Mouse (Mus musculus): Measurements from ENCODE around the gene Sema3a. TPM values are rescaled to one million over a fixed set of nuclear protein-coding genes. Genes with fewer than 3 reads are reported as not detected.

Gene Sema3a
- total RNA-seq (2021) = 10 to 100 TPM; 36.5 to 38.5 TPM

- intact Hi-C loops (cut with DNase I) = no loop called here
- DNase-seq (ENCODE audit: extremely low spot score in 1 of 2, low spot score in 2 of 2) = no peak
Measured at GRCm38 (mm10) chr5:13125241-13125692, at the start of gene Sema3a. Sema3a (plus strand) TSS chr5:13125414.

- intact Hi-C loops (cut with DNase I) = no loop called here
- no peak for DNase-seq (ENCODE audit: extremely low spot score in 1 of 2, low spot score in 2 of 2)
Measured at GRCm38 (mm10) chr5:13084777-13085439, 40.3 kb upstream of the Sema3a start.

- intact Hi-C loops (cut with DNase I) = no loop called here
- no peak for DNase-seq (ENCODE audit: extremely low spot score in 1 of 2, low spot score in 2 of 2)
Measured at GRCm38 (mm10) chr5:13090431-13090830, 34.8 kb upstream of the Sema3a start.

DNA sequence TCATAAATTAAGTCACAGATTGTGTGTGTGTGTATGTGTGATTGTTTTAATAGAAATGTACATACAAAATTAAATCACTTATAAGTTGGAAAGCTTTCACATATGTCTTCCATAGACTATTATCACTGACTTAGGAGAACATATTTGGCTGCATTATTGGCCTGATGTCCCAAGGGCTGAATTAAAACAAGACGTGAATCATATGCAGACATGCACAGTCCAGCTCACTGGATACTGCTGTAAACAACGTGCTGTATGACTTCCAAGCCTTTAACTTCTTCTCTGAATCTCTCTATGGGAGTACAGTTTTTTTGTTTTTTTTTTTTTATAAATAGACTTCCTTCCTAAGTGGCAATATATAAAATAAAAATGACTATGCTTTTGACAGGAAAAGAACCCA is 15.7 kb upstream of the Sema3a start:
- intact Hi-C loops (cut with DNase I) = no loop called here

GRCm38 (mm10) chr5:13117236-13117635 is 8.0 kb upstream of the Sema3a start:
- intact Hi-C loops (cut with DNase I) = no loop called here
- DNase-seq (ENCODE audit: extremely low spot score in 1 of 2, low spot score in 2 of 2) = no peak

More for the DNA sequence above, 15.7 kb upstream of the Sema3a start:
- DNase-seq (ENCODE audit: extremely low spot score in 1 of 2, low spot score in 2 of 2) = no peak

GRCm38 (mm10) chr5:13125757-13126156 is 543 bp downstream of the Sema3a start:
- no peak for DNase-seq (ENCODE audit: extremely low spot score in 1 of 2, low spot score in 2 of 2)
- intact Hi-C loops (cut with DNase I) = no loop called here

DNA sequence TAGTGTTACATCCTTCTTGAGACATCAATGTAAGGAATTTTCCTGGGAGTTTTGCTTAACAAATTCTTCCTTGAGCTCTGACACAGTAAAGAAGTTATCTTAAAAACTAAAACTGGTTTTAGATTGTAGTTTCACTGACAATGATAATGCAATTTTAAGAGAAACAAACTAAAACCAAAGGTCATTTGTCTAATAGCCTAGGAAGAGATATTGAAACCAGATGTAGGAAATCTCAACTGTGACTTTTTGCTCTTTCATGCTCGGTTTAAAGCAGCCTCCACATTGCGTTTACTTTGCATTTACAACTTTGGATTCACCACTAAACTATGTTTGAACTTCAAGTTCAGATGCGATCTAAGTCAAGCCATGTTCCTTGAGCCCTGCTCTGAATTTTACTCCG is 982 bp downstream of the Sema3a start:
- intact Hi-C loops (cut with DNase I) = no loop called here
- DNase-seq (ENCODE audit: extremely low spot score in 1 of 2, low spot score in 2 of 2) = no peak

- intact Hi-C loops (cut with DNase I) = no loop called here
- DNase-seq (ENCODE audit: extremely low spot score in 1 of 2, low spot score in 2 of 2) = no peak
Measured at GRCm38 (mm10) chr5:13127121-13127520, 1.9 kb downstream of the Sema3a start.

- DNase-seq (ENCODE audit: extremely low spot score in 1 of 2, low spot score in 2 of 2) = no peak
- intact Hi-C loops (cut with DNase I) = no loop called here
Measured at GRCm38 (mm10) chr5:13144733-13145457, 19.7 kb downstream of the Sema3a start.

DNA sequence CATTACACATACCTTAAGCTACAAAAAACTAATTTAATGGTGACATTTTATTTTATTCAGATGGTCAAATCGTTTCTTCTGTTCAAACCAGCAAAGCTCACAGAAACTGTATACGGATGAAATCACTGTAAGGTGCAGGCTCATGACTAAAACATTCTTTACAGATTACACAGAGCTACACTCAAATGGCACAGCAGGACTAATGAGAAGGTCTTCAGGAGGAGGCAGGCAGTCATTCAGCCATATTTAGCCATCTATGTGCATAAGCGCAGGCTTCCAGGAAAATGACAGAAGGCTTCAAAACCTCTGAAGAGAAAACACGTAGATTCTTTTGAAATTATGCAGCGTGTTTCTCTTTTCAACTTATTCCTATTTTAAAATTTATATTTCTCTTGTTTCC is 24.7 kb downstream of the Sema3a start:
- no peak for DNase-seq (ENCODE audit: extremely low spot score in 1 of 2, low spot score in 2 of 2)
- intact Hi-C loops (cut with DNase I) = loop anchor here (10.0 kb wide), 1 partner anchor 245 kb away; no protein-coding TSS in a partner anchor

DNA sequence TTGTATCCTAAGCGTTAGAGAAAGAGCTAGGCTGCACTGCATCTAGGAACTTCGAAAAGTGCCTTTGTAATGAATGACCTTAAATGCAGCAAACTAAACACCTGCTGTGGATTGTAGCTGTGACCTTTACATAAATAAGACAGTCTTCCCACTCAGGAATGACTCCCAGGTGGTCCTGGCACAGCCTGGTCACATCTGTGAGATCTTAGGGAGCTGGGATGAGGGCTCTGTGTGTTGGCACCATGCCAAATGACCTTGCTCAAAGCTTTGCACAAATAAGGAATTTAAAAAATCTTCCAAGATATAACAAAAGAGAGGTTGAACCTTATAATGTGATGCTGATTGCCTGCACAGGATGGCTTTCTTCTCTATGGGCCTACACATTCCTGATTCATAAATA is 25.8 kb downstream of the Sema3a start:
- DNase-seq (ENCODE audit: extremely low spot score in 1 of 2, low spot score in 2 of 2) = peak in 1 of 2 experiments; percentile 20
- intact Hi-C loops (cut with DNase I) = loop anchor here (10.0 kb wide), 1 partner anchor 244 kb away; no protein-coding TSS in a partner anchor

- intact Hi-C loops (cut with DNase I) = loop anchor here (10.0 kb wide), 1 partner anchor 237 kb away; no protein-coding TSS in a partner anchor
- no peak for DNase-seq (ENCODE audit: extremely low spot score in 1 of 2, low spot score in 2 of 2)
Measured at GRCm38 (mm10) chr5:13157761-13158612, 32.8 kb downstream of the Sema3a start.

- no peak for DNase-seq (ENCODE audit: extremely low spot score in 1 of 2, low spot score in 2 of 2)
- intact Hi-C loops (cut with DNase I) = no loop called here
Measured at GRCm38 (mm10) chr5:13182186-13182585, 57.0 kb downstream of the Sema3a start.

GRCm38 (mm10) chr5:13197886-13198285 is 72.7 kb downstream of the Sema3a start:
- intact Hi-C loops (cut with DNase I) = no loop called here

DNA sequence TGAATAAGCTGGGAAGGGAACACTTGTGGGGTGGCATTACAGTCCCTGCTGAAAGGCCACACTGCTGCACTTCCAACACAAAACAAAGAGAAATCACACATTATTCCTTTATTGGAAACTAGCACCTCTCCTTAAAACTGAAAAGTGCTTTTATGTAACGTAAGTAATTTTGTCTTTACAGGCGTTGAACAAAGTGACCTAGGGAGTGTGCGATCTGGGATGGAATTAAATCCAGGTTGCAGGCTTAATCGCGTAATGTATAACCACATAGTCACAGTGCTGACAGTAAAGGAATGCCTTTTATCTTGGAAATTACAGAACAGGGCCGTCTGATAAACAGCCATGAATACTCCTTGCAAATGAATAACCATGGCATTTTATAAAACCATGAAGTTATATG is 74.5 kb downstream of the Sema3a start:
- intact Hi-C loops (cut with DNase I) = no loop called here
- DNase-seq (ENCODE audit: extremely low spot score in 1 of 2, low spot score in 2 of 2) = no peak

More at GRCm38 (mm10) chr5:13197886-13198285, 72.7 kb downstream of the Sema3a start:
- DNase-seq (ENCODE audit: extremely low spot score in 1 of 2, low spot score in 2 of 2) = no peak

DNA sequence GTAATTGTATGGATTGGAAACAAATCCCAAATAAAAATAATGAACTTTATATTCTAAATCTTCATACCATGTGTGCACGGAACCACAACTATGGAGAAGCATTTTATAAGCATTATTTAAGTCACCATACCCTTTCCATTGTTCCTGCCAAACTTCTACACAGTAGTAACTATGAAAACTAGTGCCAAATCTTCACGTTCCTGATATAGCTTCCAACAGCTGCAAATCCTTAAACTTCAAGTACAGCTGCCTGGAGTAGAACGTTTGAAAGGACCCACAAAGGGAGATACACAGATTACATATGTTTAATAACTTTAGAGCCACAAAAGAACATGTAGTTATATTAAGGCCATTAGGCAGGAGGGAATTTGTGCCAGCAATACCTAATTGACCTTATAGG is 130.1 kb downstream of the Sema3a start:
- DNase-seq (ENCODE audit: extremely low spot score in 1 of 2, low spot score in 2 of 2) = no peak
- intact Hi-C loops (cut with DNase I) = no loop called here

DNA sequence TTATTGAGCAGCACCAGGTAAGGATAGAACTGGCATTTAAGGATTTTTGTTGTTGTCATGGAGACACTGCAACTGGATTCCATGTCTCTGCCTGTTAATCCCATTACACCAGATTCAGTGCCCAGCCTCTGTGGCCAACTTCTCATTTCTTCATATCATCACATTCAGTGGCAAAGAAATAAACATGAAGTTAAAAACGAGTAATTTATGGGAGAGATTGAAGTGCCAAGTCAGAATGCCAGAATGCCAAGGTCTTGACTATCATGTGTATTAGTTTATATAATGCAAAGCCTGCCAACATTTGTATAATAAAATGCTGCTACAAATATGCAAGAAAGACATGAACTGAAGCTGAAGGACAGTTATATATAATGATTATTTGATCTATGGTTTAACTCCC is 131.1 kb downstream of the Sema3a start:
- intact Hi-C loops (cut with DNase I) = no loop called here
- no peak for DNase-seq (ENCODE audit: extremely low spot score in 1 of 2, low spot score in 2 of 2)

DNA sequence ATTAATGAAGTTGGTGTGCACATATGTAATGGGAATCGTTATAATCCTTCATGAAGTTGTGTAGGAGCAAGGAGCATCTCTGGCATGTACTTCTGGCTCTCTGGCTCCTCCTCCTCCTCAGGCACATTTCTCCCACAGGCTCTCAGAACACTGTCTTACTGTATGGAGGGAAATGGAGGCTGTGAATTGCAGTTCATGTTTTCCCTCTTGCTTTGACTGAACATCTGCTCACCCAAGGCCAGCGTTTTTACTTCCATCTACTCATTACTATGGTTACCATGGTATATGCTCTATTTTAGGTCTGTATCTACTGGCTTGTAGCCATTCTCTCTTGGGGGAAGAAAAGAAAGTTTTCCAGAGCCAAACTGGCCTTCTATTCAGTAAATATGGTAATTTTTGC is 137.9 kb downstream of the Sema3a start:
- intact Hi-C loops (cut with DNase I) = no loop called here
- DNase-seq (ENCODE audit: extremely low spot score in 1 of 2, low spot score in 2 of 2) = peak in 1 of 2 experiments; percentile 11

- DNase-seq (ENCODE audit: extremely low spot score in 1 of 2, low spot score in 2 of 2) = no peak
- intact Hi-C loops (cut with DNase I) = no loop called here
Measured at GRCm38 (mm10) chr5:13263539-13263938, 138.3 kb downstream of the Sema3a start.
